ENCODE assay signal across 9 mouse cellular contexts in genomic region chr11:96318368-96319070, GRCm38 (mm10). TPM values are rescaled to one million over a fixed set of nuclear protein-coding genes. Genes with fewer than 3 reads are reported as not detected.
DNase-seq lines count a peak whose midpoint lies in the region; ATAC-seq and TF ChIP-seq lines count a peak whose summit lies in the region.
"Had no signal": no experiment of that assay in that cellular context is flagged by ENCODE, and none has a peak within 500 bp of the region (broad histone marks: within the 10 kb centered on the region; RNA-seq: fewer than 3 reads in every experiment).

No protein-coding gene starts in this region.

- peak; percentile 10 for DNase-seq in layer of hippocampus, adult 9-11 months
- DNase-seq in layer of hippocampus, adult 18-20 months (ENCODE audit: low spot score in 2 of 2): no peak
- peak; percentile 45 for DNase-seq in embryonic facial prominence, embryonic 14.5 days (ENCODE audit: low spot score)
- no peak for DNase-seq in hindbrain, embryonic 11.5 days (ENCODE audit: low spot score)
- DNase-seq in limb, embryonic 14.5 days (ENCODE audit: low spot score): peak; percentile 64
- DNase-seq in thymus, postnatal 4 days: peak; percentile 38
- no peak for DNase-seq in urinary bladder, postnatal 10 days (ENCODE audit: low spot score)

- peak; percentile 71; the same call in 1 of the 2 replicates for ATAC-seq in embryonic facial prominence, embryonic 14.5 days (ENCODE audit: low read depth)
- peak; percentile 74 for ATAC-seq in hindbrain, embryonic 11.5 days (ENCODE audit: low FRiP score)
- ATAC-seq in limb, embryonic 14.5 days (ENCODE audit: low FRiP score, low read depth): 0 out of 2 replicates have a peak, but pooled peaks have one; percentile 56
- peak; percentile 53; the same call in 1 of the 2 replicates for ATAC-seq in midbrain, embryonic 13.5 days

- H3K27ac ChIP-seq in embryonic facial prominence, embryonic 14.5 days (replicated peaks; ENCODE audit: low read depth, low read length): no peak overlapping the region; the same call in 1 of the 2 replicates
- H3K27ac ChIP-seq in hindbrain, embryonic 11.5 days (ENCODE audit: low read depth, low read length): peak overlapping the region; percentile 98
- H3K27ac ChIP-seq in limb, embryonic 14.5 days (replicated peaks; ENCODE audit: low read depth, low read length): no peak overlapping the region; the same call in 1 of the 2 replicates
- no peak overlapping the region for H3K27ac ChIP-seq in midbrain, embryonic 13.5 days

- no peaks in the 10 kb centered on the region for H3K36me3 ChIP-seq in embryonic facial prominence, embryonic 14.5 days (ENCODE audit: control insufficient read depth, insufficient read depth, low read length)
- H3K36me3 ChIP-seq in hindbrain, embryonic 11.5 days (ENCODE audit: control insufficient read depth, insufficient read depth, low read length): no peaks in the 10 kb centered on the region
- no peaks in the 10 kb centered on the region for H3K36me3 ChIP-seq in limb, embryonic 14.5 days (ENCODE audit: control insufficient read depth, insufficient read depth, low read length)
- H3K36me3 ChIP-seq in midbrain, embryonic 13.5 days: no peaks in the 10 kb centered on the region

- H3K9ac ChIP-seq in embryonic facial prominence, embryonic 14.5 days (ENCODE audit: low read depth, low read length): peak overlapping the region; percentile 40; the same call in 1 of the 2 replicates
- peak overlapping the region; percentile 87 for H3K9ac ChIP-seq in hindbrain, embryonic 11.5 days (ENCODE audit: low read depth, low read length)
- H3K9ac ChIP-seq in limb, embryonic 14.5 days (ENCODE audit: low read depth, low read length, severe bottlenecking): no peak overlapping the region
- H3K9ac ChIP-seq in midbrain, embryonic 13.5 days (replicated peaks): no peak overlapping the region

- H3K4me3 ChIP-seq in embryonic facial prominence, embryonic 14.5 days (ENCODE audit: low read depth, low read length): peak overlapping the region; percentile 29
- peak overlapping the region; percentile 63 for H3K4me3 ChIP-seq in hindbrain, embryonic 11.5 days (ENCODE audit: low read depth, low read length)
- peak overlapping the region; percentile 34 for H3K4me3 ChIP-seq in limb, embryonic 14.5 days (replicated peaks; ENCODE audit: low read length)
- H3K4me3 ChIP-seq in midbrain, embryonic 13.5 days (replicated peaks): peak overlapping the region; percentile 25

- TF ChIP-seq POLR2A in limb, embryonic 14.5 days (IDR thresholded peaks at IDR 0.05; ENCODE audit: borderline replicate concordance, extremely low read depth, insufficient read depth, insufficient read length): no peak

- H3K4me1 ChIP-seq in embryonic facial prominence, embryonic 14.5 days (ENCODE audit: control insufficient read depth, insufficient read depth, low read length): no peaks in the 10 kb centered on the region
- H3K4me1 ChIP-seq in hindbrain, embryonic 11.5 days (replicated peaks; ENCODE audit: control insufficient read depth, insufficient read depth, low read length): no peaks in the 10 kb centered on the region
- H3K4me1 ChIP-seq in limb, embryonic 14.5 days (ENCODE audit: control insufficient read depth, insufficient read depth, low read length): peaks cover 5% of the 10 kb centered on the region
- peaks cover 9% of the 10 kb centered on the region; the same call in 1 of the 2 replicates for H3K4me1 ChIP-seq in midbrain, embryonic 13.5 days (replicated peaks)

- 1% methylated on average over 25 of the region's 45 CpGs for WGBS in embryonic facial prominence, embryonic 14.5 days
- under 1% methylated on average over 44 of the region's 45 CpGs for WGBS in hindbrain, embryonic 11.5 days
- under 1% methylated on average over 35 of the region's 45 CpGs for WGBS in limb, embryonic 14.5 days
- under 1% methylated on average over 43 of the region's 45 CpGs for WGBS in midbrain, embryonic 13.5 days

- H3K4me2 ChIP-seq in embryonic facial prominence, embryonic 14.5 days (ENCODE audit: low read depth, low read length): peak overlapping the region; percentile 47
- peak overlapping the region; percentile 64 for H3K4me2 ChIP-seq in hindbrain, embryonic 11.5 days (replicated peaks; ENCODE audit: low read depth, low read length)
- peak overlapping the region; percentile 43 for H3K4me2 ChIP-seq in limb, embryonic 14.5 days (replicated peaks; ENCODE audit: low read depth, low read length, severe bottlenecking)
- peak overlapping the region; percentile 44 for H3K4me2 ChIP-seq in midbrain, embryonic 13.5 days (replicated peaks)

- no peaks in the 10 kb centered on the region for H3K9me3 ChIP-seq in embryonic facial prominence, embryonic 14.5 days (ENCODE audit: control insufficient read depth, low read length)
- no peaks in the 10 kb centered on the region for H3K9me3 ChIP-seq in hindbrain, embryonic 11.5 days (ENCODE audit: control insufficient read depth, low read length)
- H3K9me3 ChIP-seq in limb, embryonic 14.5 days (ENCODE audit: control insufficient read depth, low read length): no peaks in the 10 kb centered on the region
- no peaks in the 10 kb centered on the region for H3K9me3 ChIP-seq in midbrain, embryonic 13.5 days

- peaks cover 100% of the 10 kb centered on the region for H3K27me3 ChIP-seq in embryonic facial prominence, embryonic 14.5 days (replicated peaks; ENCODE audit: control insufficient read depth, insufficient read depth, low read length)
- H3K27me3 ChIP-seq in hindbrain, embryonic 11.5 days (ENCODE audit: control insufficient read depth, insufficient read depth, low read length): peaks cover 78% of the 10 kb centered on the region
- peaks cover 98% of the 10 kb centered on the region for H3K27me3 ChIP-seq in limb, embryonic 14.5 days (ENCODE audit: control insufficient read depth, insufficient read depth, low read length)
- peaks cover 100% of the 10 kb centered on the region for H3K27me3 ChIP-seq in midbrain, embryonic 13.5 days

RNA-seq across cellular contexts. Expression of gene Hoxb4, which starts 0.5 kb away (rescaled TPM):
- not detected for total RNA-seq in layer of hippocampus, adult 18-20 months (2021)
- polyA plus RNA-seq in embryonic facial prominence, embryonic 14.5 days (2014; fragmentation: Nextera tagmentation; extraction: Ambion mirVana): 0.62 and 0.70 TPM in 2 replicates
- polyA plus RNA-seq in hindbrain, embryonic 11.5 days (2014; fragmentation: Nextera tagmentation; extraction: Ambion mirVana): 3.5 and 5.1 TPM in 2 replicates
- polyA plus RNA-seq in limb, embryonic 14.5 days (2012; rRNA removed): 2.3 and 2.5 TPM in 2 replicates
- polyA plus RNA-seq in limb, embryonic 14.5 days (2014; fragmentation: Nextera tagmentation; extraction: Ambion mirVana): 0.17 and 0.28 TPM in 2 replicates
- polyA plus RNA-seq in midbrain, embryonic 13.5 days (2015; fragmentation: Nextera tagmentation; extraction: Ambion mirVana): not detected in 2 replicates
- total RNA-seq: MEL had no signal

RNA-seq across cellular contexts. Expression of gene Hoxb3, which starts 4.6 kb away (rescaled TPM):
- total RNA-seq in layer of hippocampus, adult 18-20 months (2021): not detected
- 0.81 and 1.1 TPM in 2 replicates for polyA plus RNA-seq in embryonic facial prominence, embryonic 14.5 days (2014; fragmentation: Nextera tagmentation; extraction: Ambion mirVana)
- 10.5 and 13.1 TPM in 2 replicates for polyA plus RNA-seq in hindbrain, embryonic 11.5 days (2014; fragmentation: Nextera tagmentation; extraction: Ambion mirVana)
- polyA plus RNA-seq in limb, embryonic 14.5 days (2012; rRNA removed): 4.9 and 5.4 TPM in 2 replicates
- 0.18 and 0.69 TPM in 2 replicates for polyA plus RNA-seq in limb, embryonic 14.5 days (2014; fragmentation: Nextera tagmentation; extraction: Ambion mirVana)
- 0.11 TPM in 1 of 2 replicates, not detected in the other for polyA plus RNA-seq in midbrain, embryonic 13.5 days (2015; fragmentation: Nextera tagmentation; extraction: Ambion mirVana)
- total RNA-seq: MEL had no signal

RNA-seq across cellular contexts. Expression of gene Hoxb5, which starts 15.4 kb away (rescaled TPM):
- total RNA-seq in layer of hippocampus, adult 18-20 months (2021): not detected
- 1.8 and 2.4 TPM in 2 replicates for polyA plus RNA-seq in embryonic facial prominence, embryonic 14.5 days (2014; fragmentation: Nextera tagmentation; extraction: Ambion mirVana)
- 33.1 and 42.5 TPM in 2 replicates for polyA plus RNA-seq in hindbrain, embryonic 11.5 days (2014; fragmentation: Nextera tagmentation; extraction: Ambion mirVana)
- 1.8 TPM in 2 replicates for polyA plus RNA-seq in limb, embryonic 14.5 days (2012; rRNA removed)
- 0.51 and 0.85 TPM in 2 replicates for polyA plus RNA-seq in limb, embryonic 14.5 days (2014; fragmentation: Nextera tagmentation; extraction: Ambion mirVana)
- 0.08 TPM in 1 of 2 replicates, not detected in the other for polyA plus RNA-seq in midbrain, embryonic 13.5 days (2015; fragmentation: Nextera tagmentation; extraction: Ambion mirVana)
- total RNA-seq: MEL had no signal

RNA-seq across cellular contexts. Expression of gene Hoxb6, which starts 26.2 kb away (rescaled TPM):
- not detected for total RNA-seq in layer of hippocampus, adult 18-20 months (2021)
- polyA plus RNA-seq in embryonic facial prominence, embryonic 14.5 days (2014; fragmentation: Nextera tagmentation; extraction: Ambion mirVana): 0.22 and 0.97 TPM in 2 replicates
- polyA plus RNA-seq in hindbrain, embryonic 11.5 days (2014; fragmentation: Nextera tagmentation; extraction: Ambion mirVana): 15.9 and 38.5 TPM in 2 replicates
- polyA plus RNA-seq in limb, embryonic 14.5 days (2012; rRNA removed): 2.2 and 2.8 TPM in 2 replicates
- 0.30 and 0.61 TPM in 2 replicates for polyA plus RNA-seq in limb, embryonic 14.5 days (2014; fragmentation: Nextera tagmentation; extraction: Ambion mirVana)
- polyA plus RNA-seq in midbrain, embryonic 13.5 days (2015; fragmentation: Nextera tagmentation; extraction: Ambion mirVana): not detected in 2 replicates
- total RNA-seq: MEL had no signal

RNA-seq across cellular contexts. Expression of gene Hoxb2, which starts 31.8 kb away (rescaled TPM):
- not detected for total RNA-seq in layer of hippocampus, adult 18-20 months (2021)
- polyA plus RNA-seq in embryonic facial prominence, embryonic 14.5 days (2014; fragmentation: Nextera tagmentation; extraction: Ambion mirVana): 7.5 and 8.9 TPM in 2 replicates
- polyA plus RNA-seq in hindbrain, embryonic 11.5 days (2014; fragmentation: Nextera tagmentation; extraction: Ambion mirVana): 64.9 and 67.5 TPM in 2 replicates
- polyA plus RNA-seq in limb, embryonic 14.5 days (2012; rRNA removed): 9.6 and 9.9 TPM in 2 replicates
- 4.2 and 5.8 TPM in 2 replicates for polyA plus RNA-seq in limb, embryonic 14.5 days (2014; fragmentation: Nextera tagmentation; extraction: Ambion mirVana)
- 0.19 and 0.28 TPM in 2 replicates for polyA plus RNA-seq in midbrain, embryonic 13.5 days (2015; fragmentation: Nextera tagmentation; extraction: Ambion mirVana)
- total RNA-seq: MEL had no signal

Comparison
In these comparisons a context has a peak if more than half of its experiments do, and no peak if none do; other contexts are left out.
1. DNase-seq: peak in layer of hippocampus, adult 9-11 months (single experiment), embryonic facial prominence, embryonic 14.5 days (single experiment), limb, embryonic 14.5 days (single experiment) and thymus, postnatal 4 days (single experiment); none in layer of hippocampus, adult 18-20 months (0 of 2), hindbrain, embryonic 11.5 days (single experiment) and urinary bladder, postnatal 10 days (single experiment).
2. H3K9ac ChIP-seq: peak in embryonic facial prominence, embryonic 14.5 days (single experiment) and hindbrain, embryonic 11.5 days (single experiment); none in limb, embryonic 14.5 days (single experiment) and midbrain, embryonic 13.5 days (single experiment).
3. RNA of gene Hoxb5, which starts 15.4 kb away (polyA plus RNA-seq): 33.1 to 42.5 TPM in hindbrain, embryonic 11.5 days; 0.51 to 1.8 TPM in limb, embryonic 14.5 days, 1.8 to 2.4 TPM in embryonic facial prominence, embryonic 14.5 days and 0.08 TPM in midbrain, embryonic 13.5 days; every median in the first group is over 10 times any median in the second.
4. Peak in every context shown above with its lines, with median percentiles within 50 percentile points of each other: ATAC-seq, H3K4me2 ChIP-seq and H3K4me3 ChIP-seq.